Comparison of ENCODE assay signal across 10 mouse cellular contexts in genomic region chr4:150193915-150194314, GRCm38 (mm10). TPM values are rescaled to one million over a fixed set of nuclear protein-coding genes. Genes with fewer than 3 reads are reported as not detected.
DNase-seq lines count a peak whose midpoint lies in the region; ATAC-seq lines count a peak whose summit lies in the region.
"Had no signal": no experiment of that assay in that cellular context is flagged by ENCODE, and none has a peak within 500 bp of the region (broad histone marks: within the 10 kb centered on the region; RNA-seq: fewer than 3 reads in every experiment).

No protein-coding gene starts in this region.

- no peaks in the 10 kb centered on the region for H3K27me3 ChIP-seq in neural tube, embryonic 15.5 days (replicated peaks)
- H3K27me3 ChIP-seq: embryonic facial prominence, embryonic 15.5 days; limb, embryonic 15.5 days had no signal

- ATAC-seq in neural tube, embryonic 15.5 days (ENCODE audit: low FRiP score) = no peak

- H3K36me3 ChIP-seq in neural tube, embryonic 15.5 days = no peaks in the 10 kb centered on the region
- H3K36me3 ChIP-seq: embryonic facial prominence, embryonic 15.5 days; limb, embryonic 15.5 days had no signal

- DNase-seq in gastrocnemius, postnatal 10 days = peak; percentile 58
- DNase-seq in gastrocnemius, postnatal 36 days = no peak
- peak; percentile 64 for DNase-seq in neural tube, embryonic 10.5 days (ENCODE audit: extremely low spot score, low spot score)
- peak; percentile 59 to 66 for DNase-seq in adrenal gland, postnatal 36 days
- DNase-seq in kidney, postnatal 10 days = peak; percentile 73
- peak; percentile 38 for DNase-seq in retina, adult 2 months (ENCODE audit: low read depth, low spot score)
- no peak for DNase-seq in right cerebral cortex, postnatal 36 days (ENCODE audit: low spot score in 2 of 2)

- no peak overlapping the region for H3K4me3 ChIP-seq in neural tube, embryonic 15.5 days (replicated peaks)
- H3K4me3 ChIP-seq: embryonic facial prominence, embryonic 15.5 days; limb, embryonic 15.5 days had no signal

- 27% methylated on average over 1 of the region's 1 CpGs for WGBS in neural tube, embryonic 15.5 days

- H3K27ac ChIP-seq in neural tube, embryonic 15.5 days (replicated peaks) = no peak overlapping the region
- H3K27ac ChIP-seq: embryonic facial prominence, embryonic 15.5 days; limb, embryonic 15.5 days had no signal

- H3K4me1 ChIP-seq in neural tube, embryonic 15.5 days = no peaks in the 10 kb centered on the region
- H3K4me1 ChIP-seq: embryonic facial prominence, embryonic 15.5 days had no signal

- H3K4me2 ChIP-seq in neural tube, embryonic 15.5 days = no peak overlapping the region
- H3K4me2 ChIP-seq: embryonic facial prominence, embryonic 15.5 days; limb, embryonic 15.5 days had no signal

- no peak overlapping the region for H3K9ac ChIP-seq in neural tube, embryonic 15.5 days (replicated peaks)
- H3K9ac ChIP-seq: embryonic facial prominence, embryonic 15.5 days; limb, embryonic 15.5 days had no signal

- intact Hi-C loops in gastrocnemius, postnatal 36 days (cut with DNase I) = no loop called here

- H3K9me3 ChIP-seq in neural tube, embryonic 15.5 days (replicated peaks) = no peaks in the 10 kb centered on the region
- H3K9me3 ChIP-seq: embryonic facial prominence, embryonic 15.5 days; limb, embryonic 15.5 days had no signal

RNA-seq across cellular contexts. Expression of gene Car6, which starts 7.2 kb away (rescaled TPM):
- total RNA-seq in gastrocnemius, postnatal 10 days (2021) = not detected
- under 1 TPM in 1 of 2 experiments, not detected in 1; 0.37 TPM for total RNA-seq in gastrocnemius, postnatal 36 days (2021)
- not detected in 2 replicates for polyA plus RNA-seq in neural tube, embryonic 15.5 days (2015; fragmentation: Nextera tagmentation; extraction: Ambion mirVana)
- total RNA-seq in adrenal gland, postnatal 36 days (2021) = 1 to 10 TPM in 1 of 2 experiments, under 1 TPM in 1; 0.79 to 1.6 TPM

RNA-seq across cellular contexts. Expression of gene Eno1, which starts 42.6 kb away (rescaled TPM):
- 100 to 1,000 TPM; 469 to 474 TPM for total RNA-seq in gastrocnemius, postnatal 10 days (2021)
- 100 to 1,000 TPM; 104 to 128 TPM for total RNA-seq in gastrocnemius, postnatal 36 days (2021)
- 1,173 and 1,202 TPM in 2 replicates for polyA plus RNA-seq in neural tube, embryonic 15.5 days (2015; fragmentation: Nextera tagmentation; extraction: Ambion mirVana)
- 100 to 1,000 TPM; 468 to 482 TPM for total RNA-seq in adrenal gland, postnatal 36 days (2021)

RNA-seq across cellular contexts. Expression of gene Slc2a7, which starts 45.1 kb away (rescaled TPM):
- not detected for total RNA-seq in gastrocnemius, postnatal 10 days (2021)
- not detected for total RNA-seq in gastrocnemius, postnatal 36 days (2021)
- polyA plus RNA-seq in neural tube, embryonic 15.5 days (2015; fragmentation: Nextera tagmentation; extraction: Ambion mirVana) = not detected in 2 replicates
- total RNA-seq in adrenal gland, postnatal 36 days (2021) = not detected
- polyA plus RNA-seq: embryonic facial prominence, embryonic 15.5 days; limb, embryonic 15.5 days had no signal

Comparison
In these comparisons a context has a peak if more than half of its experiments do, and no peak if none do; other contexts are left out.
1. DNase-seq: peak in gastrocnemius, postnatal 10 days (single experiment), neural tube, embryonic 10.5 days (single experiment), adrenal gland, postnatal 36 days (2 of 2), kidney, postnatal 10 days (single experiment) and retina, adult 2 months (single experiment); none in gastrocnemius, postnatal 36 days (0 of 2) and right cerebral cortex, postnatal 36 days (0 of 2).